ENCODE assay signal across 1 mouse cellular context in the genomic region with DNA sequence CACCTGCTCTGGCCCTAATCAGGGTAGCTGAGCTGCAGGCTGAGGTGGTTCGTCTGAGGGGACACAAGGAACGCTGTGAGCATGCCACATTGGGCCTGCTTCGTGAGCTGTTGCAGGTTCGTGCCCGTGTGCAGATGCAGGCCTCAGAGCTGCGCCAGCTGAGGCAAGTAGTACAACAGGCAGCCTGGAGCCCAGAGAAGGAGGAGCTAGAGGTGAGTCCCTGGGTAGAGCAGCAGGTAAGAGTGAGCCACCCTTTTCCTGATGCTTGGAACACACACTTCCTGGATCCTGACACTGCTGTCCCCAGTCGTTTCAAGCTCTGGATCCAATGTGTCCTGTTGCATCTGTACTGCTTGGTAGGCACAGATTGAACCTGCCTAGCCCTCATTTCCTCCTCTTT.
A peak's percentile ranks its signal among the peaks of the same experiment; 100 is the strongest.
TF ChIP-seq lines count a peak whose summit lies in the region.

No protein-coding gene starts in this region.

TF ChIP-seq in myocyte, 11 proteins besides CTCF, POLR2A, EP300 and RAD21:
- TF ChIP-seq POLR2AphosphoS2 (IDR thresholded peaks at IDR 0.05; ENCODE audit: insufficient read length, low read depth) (peak; percentile 69), E2F4 (IDR thresholded peaks at IDR 0.05; ENCODE audit: insufficient read depth) (no peak)
